Mouse (Mus musculus): ENCODE data around the gene Fam83e. TPM values are rescaled to one million over a fixed set of nuclear protein-coding genes. Genes with fewer than 3 reads are reported as not detected.

Gene Fam83e
- total and polyA plus RNA-seq, 3 experiments = 0.43 to 1.0 TPM; not detected in 1

DNA sequence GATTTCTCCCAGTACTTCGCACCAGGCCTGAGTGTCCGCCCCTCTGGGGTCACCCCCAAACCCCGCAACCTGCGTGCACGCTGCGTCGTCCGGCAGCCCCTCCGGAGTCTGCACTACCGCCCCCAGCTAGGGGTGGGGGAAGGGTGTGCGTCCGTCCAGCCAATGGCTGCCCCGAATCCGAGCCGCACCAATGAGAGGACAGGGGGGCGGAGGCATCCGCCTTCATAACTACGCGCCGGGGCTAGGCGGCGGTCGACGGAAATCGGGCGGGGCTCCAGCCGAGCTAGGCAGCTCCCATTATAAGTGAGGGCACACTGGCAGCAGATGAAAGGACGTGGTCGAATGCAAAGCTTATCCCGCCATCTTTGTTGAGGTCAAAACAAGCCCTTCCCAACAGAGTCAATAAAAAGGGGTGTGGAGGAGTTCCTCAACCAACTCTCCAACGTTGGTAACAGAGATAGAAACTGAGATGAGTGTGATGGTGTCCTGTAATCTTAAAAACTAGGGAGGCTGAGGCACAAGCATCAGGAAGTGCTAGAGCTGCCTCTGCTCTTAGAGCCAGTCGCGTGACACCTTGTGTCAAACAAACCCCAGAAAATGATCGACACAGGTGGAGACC, 5.8 kb upstream of the Fam83e start, which contains the start of gene Rpl18:
Gene Rpl18 (plus strand): TSS at position 368 of the 619 bp plus-strand sequence.
- H3K79me2 ChIP-seq (ENCODE audit: control insufficient read depth, insufficient read depth, low read length, poor library complexity) = peaks cover 48% of the 10 kb centered on the region
- peak; percentile 98 for DNase-seq (ENCODE audit: low read depth, low spot score)
- peak within 1 kb of the TSS; percentile 96 for H3K27ac ChIP-seq (ENCODE audit: control insufficient read depth, low read depth, low read length)
- H3K27me3 ChIP-seq (ENCODE audit: control insufficient read depth in 1 of 2, insufficient read depth in 2 of 2, low read length in 2 of 2) = no peaks in the 10 kb centered on the region
- H3K4me3 ChIP-seq (ENCODE audit: control insufficient read depth in 1 of 2, insufficient read depth in 1 of 2, low read depth in 2 of 2, low read length in 2 of 2) = peak within 1 kb of the TSS; percentile 71
- H3K9me3 ChIP-seq (replicated peaks; ENCODE audit: insufficient read depth, low read length) = no peaks in the 10 kb centered on the region
- H3K9ac ChIP-seq (ENCODE audit: control insufficient read depth, low read depth, low read length, poor library complexity, severe bottlenecking) = peak within 1 kb of the TSS; percentile 99
- peaks cover 0 to 5% of the 10 kb centered on the region in 2 experiments; a peak in 1 of 4 replicates for H3K4me1 ChIP-seq (ENCODE audit: control insufficient read depth in 1 of 2, insufficient read depth in 2 of 2, low read length in 2 of 2)
- peaks cover 0 to 2% of the 10 kb centered on the region in 2 experiments; a peak in 2 of 4 replicates for H3K36me3 ChIP-seq (ENCODE audit: control insufficient read depth in 1 of 2, insufficient read depth in 2 of 2, low read length in 2 of 2)
- peak; percentile 97 for TF ChIP-seq SIN3A (IDR thresholded peaks at IDR 0.05; ENCODE audit: low read length)
- TF ChIP-seq E2F4 (IDR thresholded peaks at IDR 0.05; ENCODE audit: borderline replicate concordance, low read depth, low read length) = no peak
- no peak for TF ChIP-seq SMC3 (IDR thresholded peaks at IDR 0.05; ENCODE audit: low read depth, low read length)
- TF ChIP-seq TCF12 (IDR thresholded peaks at IDR 0.05; ENCODE audit: low read depth, low read length) = peak; percentile 35; the same call in 1 of the 2 replicates
- TF ChIP-seq EP300 (IDR thresholded peaks at IDR 0.05; ENCODE audit: low read depth in 1 of 2, low read length in 2 of 2) = no peak
- TF ChIP-seq CHD1 (IDR thresholded peaks at IDR 0.05; ENCODE audit: low read depth, low read length) = no peak
- TF ChIP-seq KAT2A (conservative IDR thresholded peaks at IDR 0.05; ENCODE audit: low read depth, low read length) = peak; percentile 67
- TF ChIP-seq USF1 (IDR thresholded peaks at IDR 0.05; ENCODE audit: low read depth, low read length) = no peak
- TF ChIP-seq MYC (IDR thresholded peaks at IDR 0.05; ENCODE audit: low read depth, low read length) = peak; percentile 74
- TF ChIP-seq POLR2AphosphoS2 (IDR thresholded peaks at IDR 0.05; ENCODE audit: low read length) = peak; percentile 90
- TF ChIP-seq ETS1 (IDR thresholded peaks at IDR 0.05; ENCODE audit: low read depth, low read length) = peak; percentile 73; the same call in 1 of the 2 replicates
- TF ChIP-seq USF2 (IDR thresholded peaks at IDR 0.05; ENCODE audit: borderline replicate concordance in 1 of 2, insufficient read depth in 1 of 2, low read depth in 1 of 2, low read length in 2 of 2) = no peak
- TF ChIP-seq ZNF384 (IDR thresholded peaks at IDR 0.05; ENCODE audit: low read depth, low read length) = no peak
- TF ChIP-seq BHLHE40 (IDR thresholded peaks at IDR 0.05; ENCODE audit: borderline replicate concordance, low read depth, low read length) = no peak
- TF ChIP-seq NRF1 (IDR thresholded peaks at IDR 0.05; ENCODE audit: insufficient read depth, low read depth, low read length, poor library complexity, severe bottlenecking) = peak; percentile 52; the same call in 1 of the 2 replicates
- TF ChIP-seq RAD21 (IDR thresholded peaks at IDR 0.05; ENCODE audit: low read depth, low read length) = no peak
- no peak for TF ChIP-seq MEF2A (IDR thresholded peaks at IDR 0.05; ENCODE audit: extremely low read depth, insufficient replicate concordance, low read depth, low read length, poor library complexity, severe bottlenecking)
- no peak for TF ChIP-seq MYB (IDR thresholded peaks at IDR 0.05; ENCODE audit: low read depth, low read length)
- TF ChIP-seq HCFC1 (IDR thresholded peaks at IDR 0.05; ENCODE audit: low read depth, low read length) = peak; percentile 97
- peak; percentile 62 for TF ChIP-seq TBP (IDR thresholded peaks at IDR 0.05; ENCODE audit: low read depth, low read length)
- TF ChIP-seq ELF1 (IDR thresholded peaks at IDR 0.05; ENCODE audit: low read depth, low read length) = peak; percentile 52; the same call in 1 of the 2 replicates
- TF ChIP-seq UBTF (IDR thresholded peaks at IDR 0.05; ENCODE audit: borderline replicate concordance, insufficient read depth, low read depth, low read length) = no peak
- TF ChIP-seq ZMIZ1 (IDR thresholded peaks at IDR 0.05; ENCODE audit: low read depth, low read length) = peak; percentile 40; the same call in 1 of the 2 replicates
- TF ChIP-seq GATA1 (IDR thresholded peaks at IDR 0.05; ENCODE audit: low read depth, low read length) = no peak
- TF ChIP-seq POLR2AphosphoS5 (IDR thresholded peaks at IDR 0.05; ENCODE audit: borderline replicate concordance, low read depth, low read length) = no peak
- TF ChIP-seq CHD2 (IDR thresholded peaks at IDR 0.05; ENCODE audit: low read length) = peak; percentile 50; the same call in 1 of the 2 replicates
- TF ChIP-seq CTCF (IDR thresholded peaks at IDR 0.05 in 2 of 3, conservative IDR thresholded peaks at IDR 0.05 in 1 of 3; ENCODE audit: control insufficient read depth in 1 of 3, insufficient read depth in 1 of 3, low read depth in 2 of 3, low read length in 3 of 3, poor library complexity in 1 of 3, severe bottlenecking in 1 of 3) = no peak
- TF ChIP-seq JUND (IDR thresholded peaks at IDR 0.05; ENCODE audit: low read depth, low read length) = no peak
- peak; percentile 58 to 68; a peak in 2 of 4 replicates for TF ChIP-seq POLR2A (IDR thresholded peaks at IDR 0.05; ENCODE audit: control insufficient read depth in 1 of 2, insufficient read depth in 1 of 2, low read depth in 1 of 2, low read length in 2 of 2, poor library complexity in 1 of 2)
- TF ChIP-seq GABPA (IDR thresholded peaks at IDR 0.05; ENCODE audit: low read depth, low read length) = 0 out of 2 replicates have a peak, but pooled peaks have one; percentile 30
- peak; percentile 47 for TF ChIP-seq NELFE (IDR thresholded peaks at IDR 0.05; ENCODE audit: low read depth, low read length)
- peak; percentile 94; the same call in 1 of the 2 replicates for TF ChIP-seq MAZ (IDR thresholded peaks at IDR 0.05; ENCODE audit: low read depth, low read length)
- TF ChIP-seq TAL1 (IDR thresholded peaks at IDR 0.05; ENCODE audit: low read length) = no peak
- TF ChIP-seq ZC3H11A (IDR thresholded peaks at IDR 0.05; ENCODE audit: low read depth, low read length) = no peak
- TF ChIP-seq RCOR1 (IDR thresholded peaks at IDR 0.05; ENCODE audit: low read depth, low read length) = no peak
- no peak for TF ChIP-seq ZKSCAN1 (IDR thresholded peaks at IDR 0.05; ENCODE audit: low read depth, low read length)

Data from MEL (cell line).